Mouse (Mus musculus): ENCODE results near the gene Mybpc3. TPM values are rescaled to one million over a fixed set of nuclear protein-coding genes. Genes with fewer than 3 reads are reported as not detected.

The Mybpc3 gene
- polyA plus RNA-seq, 1 experiment from 2014 or later = 0.05 TPM

DNA sequence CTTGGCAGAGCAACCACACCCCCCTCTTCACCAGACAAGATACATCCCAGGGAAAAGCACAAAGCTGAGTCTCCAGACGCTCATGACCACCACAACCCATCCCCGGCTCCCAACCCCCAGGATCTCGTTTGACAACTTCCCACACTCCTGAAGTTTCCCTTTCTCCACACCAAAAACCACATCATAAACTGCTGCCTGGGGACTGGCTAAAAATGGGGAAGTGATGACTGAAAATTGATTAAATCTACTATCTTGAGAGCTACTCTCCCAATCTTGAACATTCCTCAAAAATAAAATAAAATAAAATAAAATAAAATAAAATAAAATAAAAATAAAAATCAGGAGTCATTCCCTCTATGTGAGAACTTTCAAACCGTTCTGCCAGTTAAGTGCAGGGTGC lies 45.0 kb downstream of the Mybpc3 start:
- WGBS = 86% methylated on average over 4 of the region's 4 CpGs
- no peaks in the 10 kb centered on the region for H3K9me3 ChIP-seq
- H3K27me3 ChIP-seq (replicated peaks) = no peaks in the 10 kb centered on the region
- no peaks in the 10 kb centered on the region for H3K4me1 ChIP-seq (replicated peaks)
- H3K36me3 ChIP-seq = peaks cover 8% of the 10 kb centered on the region; the same call in 1 of the 2 replicates
- H3K27ac ChIP-seq = no peak overlapping the region
- no peak overlapping the region for H3K4me3 ChIP-seq (replicated peaks)
- no peak overlapping the region for H3K9ac ChIP-seq
- no peak for ATAC-seq
- no peak overlapping the region for H3K4me2 ChIP-seq (replicated peaks)

GRCm38 (mm10) chr2:91163532-91163931 lies 45.6 kb downstream of the Mybpc3 start:
- H3K27ac ChIP-seq = no peak overlapping the region
- H3K36me3 ChIP-seq = peaks cover 8% of the 10 kb centered on the region; the same call in 1 of the 2 replicates
- 81% methylated on average over 5 of the region's 5 CpGs for WGBS
- no peaks in the 10 kb centered on the region for H3K4me1 ChIP-seq (replicated peaks)
- H3K27me3 ChIP-seq (replicated peaks) = no peaks in the 10 kb centered on the region
- no peak overlapping the region for H3K9ac ChIP-seq
- H3K4me2 ChIP-seq (replicated peaks) = no peak overlapping the region
- H3K4me3 ChIP-seq (replicated peaks) = no peak overlapping the region
- H3K9me3 ChIP-seq = no peaks in the 10 kb centered on the region
- no peak for ATAC-seq

GRCm38 (mm10) chr2:91164991-91165390 lies 47.0 kb downstream of the Mybpc3 start:
- no peak overlapping the region for H3K4me2 ChIP-seq (replicated peaks)
- no peak overlapping the region for H3K27ac ChIP-seq
- no peaks in the 10 kb centered on the region for H3K27me3 ChIP-seq (replicated peaks)
- H3K9ac ChIP-seq = no peak overlapping the region
- no peak for ATAC-seq
- H3K36me3 ChIP-seq = peaks cover 8% of the 10 kb centered on the region; the same call in 1 of the 2 replicates
- no peaks in the 10 kb centered on the region for H3K9me3 ChIP-seq
- WGBS = 84% methylated on average over 6 of the region's 6 CpGs
- no peaks in the 10 kb centered on the region for H3K4me1 ChIP-seq (replicated peaks)
- H3K4me3 ChIP-seq (replicated peaks) = no peak overlapping the region

- H3K36me3 ChIP-seq = peaks cover 10% of the 10 kb centered on the region; the same call in 1 of the 2 replicates
- H3K4me3 ChIP-seq (replicated peaks) = no peak overlapping the region
- WGBS = 75% methylated on average over 4 of the region's 4 CpGs
- no peaks in the 10 kb centered on the region for H3K27me3 ChIP-seq (replicated peaks)
- no peak for ATAC-seq
- H3K4me2 ChIP-seq (replicated peaks) = no peak overlapping the region
- no peak overlapping the region for H3K9ac ChIP-seq
- no peaks in the 10 kb centered on the region for H3K9me3 ChIP-seq
- no peaks in the 10 kb centered on the region for H3K4me1 ChIP-seq (replicated peaks)
- no peak overlapping the region for H3K27ac ChIP-seq
Observed at GRCm38 (mm10) chr2:91167629-91168028, 49.7 kb downstream of the Mybpc3 start.

- WGBS = 89% methylated on average over 25 of the region's 25 CpGs
- Histone ChIP-seq H3K4me1 (replicated peaks) (no peaks in the 10 kb centered on the region), H3K9ac (no peak overlapping the region), H3K9me3 (no peaks in the 10 kb centered on the region), H3K4me2 (replicated peaks) (no peak overlapping the region), H3K27me3 (replicated peaks) (no peaks in the 10 kb centered on the region), H3K27ac (no peak overlapping the region), H3K4me3 (replicated peaks) (no peak overlapping the region), H3K36me3 (peaks cover 9% of the 10 kb centered on the region; the same call in 1 of the 2 replicates)
- ATAC-seq = no peak
Observed at GRCm38 (mm10) chr2:91169587-91170322, 51.8 kb downstream of the Mybpc3 start.

DNA sequence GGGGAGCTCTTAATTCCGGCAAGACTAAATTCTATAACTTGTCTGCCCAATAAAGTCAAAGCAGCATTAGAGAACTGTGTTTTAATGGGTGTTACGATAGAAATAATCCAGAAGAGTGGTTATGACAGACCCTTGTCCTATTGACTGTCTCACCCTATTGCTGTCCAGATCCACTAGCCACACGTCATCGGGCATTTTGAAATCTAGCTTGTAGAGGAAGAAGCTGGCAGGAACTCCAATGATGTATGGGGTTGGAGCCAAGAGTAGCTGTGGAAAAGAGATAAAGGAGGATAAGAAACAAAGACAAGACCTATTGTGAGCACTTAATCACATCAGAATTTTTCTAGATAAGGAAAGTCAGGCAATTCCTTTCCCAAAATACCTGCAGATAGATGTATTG lies 57.5 kb downstream of the Mybpc3 start:
- WGBS = 86% methylated on average over 4 of the region's 4 CpGs
- ATAC-seq = no peak
- no peak overlapping the region for H3K27ac ChIP-seq
- H3K9me3 ChIP-seq = no peaks in the 10 kb centered on the region
- H3K4me2 ChIP-seq (replicated peaks) = no peak overlapping the region
- H3K4me1 ChIP-seq (replicated peaks) = no peaks in the 10 kb centered on the region
- H3K36me3 ChIP-seq = peaks cover 4% of the 10 kb centered on the region; the same call in 1 of the 2 replicates
- H3K27me3 ChIP-seq (replicated peaks) = no peaks in the 10 kb centered on the region
- no peak overlapping the region for H3K9ac ChIP-seq
- H3K4me3 ChIP-seq (replicated peaks) = no peak overlapping the region

GRCm38 (mm10) chr2:91176234-91176633 lies 58.3 kb downstream of the Mybpc3 start:
- Histone ChIP-seq H3K27ac (no peak overlapping the region), H3K9me3 (no peaks in the 10 kb centered on the region)
- WGBS = 70% methylated on average over 6 of the region's 6 CpGs

GRCm38 (mm10) chr2:91179825-91180224 lies 61.9 kb downstream of the Mybpc3 start:
- no peaks in the 10 kb centered on the region for H3K36me3 ChIP-seq
- H3K4me1 ChIP-seq (replicated peaks) = peaks cover 5% of the 10 kb centered on the region; the same call in 1 of the 2 replicates
- no peak overlapping the region for H3K9ac ChIP-seq
- WGBS = 44% methylated on average over 4 of the region's 4 CpGs
- no peaks in the 10 kb centered on the region for H3K27me3 ChIP-seq (replicated peaks)
- no peak overlapping the region for H3K4me2 ChIP-seq (replicated peaks)
- H3K4me3 ChIP-seq (replicated peaks) = no peak overlapping the region
- ATAC-seq = no peak
- no peak overlapping the region for H3K27ac ChIP-seq
- no peaks in the 10 kb centered on the region for H3K9me3 ChIP-seq

More at GRCm38 (mm10) chr2:91176234-91176633, 58.3 kb downstream of the Mybpc3 start:
- H3K9ac ChIP-seq = no peak overlapping the region
- H3K4me1 ChIP-seq (replicated peaks) = no peaks in the 10 kb centered on the region
- H3K4me3 ChIP-seq (replicated peaks) = no peak overlapping the region
- no peak for ATAC-seq
- peaks cover 4% of the 10 kb centered on the region; the same call in 1 of the 2 replicates for H3K36me3 ChIP-seq
- no peaks in the 10 kb centered on the region for H3K27me3 ChIP-seq (replicated peaks)
- no peak overlapping the region for H3K4me2 ChIP-seq (replicated peaks)

DNA sequence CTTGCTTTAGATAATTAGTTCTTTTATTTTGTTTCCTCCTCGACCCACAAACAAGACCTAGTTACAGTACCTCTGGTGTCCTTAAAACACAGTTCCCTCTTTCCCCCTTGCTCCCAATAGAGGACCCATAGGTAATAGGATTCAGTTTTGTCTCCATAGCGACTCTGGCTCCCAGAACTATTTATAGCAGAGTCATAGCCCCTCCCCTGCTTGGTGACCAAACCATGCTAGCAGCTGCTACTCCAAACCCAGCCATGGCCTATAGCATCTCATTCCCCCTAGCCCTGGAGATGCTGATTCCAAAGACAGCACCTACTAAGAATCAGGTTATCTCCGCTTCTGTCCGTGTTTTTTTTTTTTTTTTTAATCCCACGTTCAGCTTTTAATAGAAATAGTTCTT lies 62.8 kb downstream of the Mybpc3 start:
- Histone ChIP-seq H3K4me2 (replicated peaks) (no peak overlapping the region), H3K27me3 (replicated peaks) (no peaks in the 10 kb centered on the region), H3K4me1 (replicated peaks) (peaks cover 5% of the 10 kb centered on the region; the same call in 1 of the 2 replicates), H3K9me3 (no peaks in the 10 kb centered on the region), H3K9ac (no peak overlapping the region), H3K36me3 (no peaks in the 10 kb centered on the region), H3K27ac (no peak overlapping the region), H3K4me3 (replicated peaks) (no peak overlapping the region)
- no peak for ATAC-seq
- WGBS = 73% methylated on average over 5 of the region's 5 CpGs

DNA sequence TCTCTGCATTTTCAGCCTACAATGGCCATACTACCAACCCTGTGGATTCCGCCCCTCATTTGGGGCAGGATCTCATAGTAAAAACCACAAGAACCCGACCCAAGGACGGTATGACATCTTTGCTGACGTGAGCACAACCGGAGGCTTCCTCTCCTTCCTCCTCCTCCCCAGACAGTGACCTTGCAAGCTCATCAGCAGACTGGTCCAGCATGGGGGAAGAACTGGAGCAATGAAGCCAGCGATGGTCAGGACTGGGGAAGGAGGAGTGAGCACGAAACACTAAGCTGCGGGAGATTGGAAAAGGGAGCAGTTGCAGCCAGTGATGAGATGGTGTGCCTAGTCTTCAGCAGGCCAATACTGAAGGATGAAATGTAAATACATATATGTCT lies 64.1 kb downstream of the Mybpc3 start:
- no peak for ATAC-seq
- H3K4me3 ChIP-seq (replicated peaks) = peak overlapping the region; percentile 94
- no peaks in the 10 kb centered on the region for H3K9me3 ChIP-seq
- H3K36me3 ChIP-seq = no peaks in the 10 kb centered on the region
- peak overlapping the region; percentile 80 for H3K4me2 ChIP-seq (replicated peaks)
- WGBS = 12% methylated on average over 8 of the region's 8 CpGs
- no peak overlapping the region for H3K27ac ChIP-seq
- H3K9ac ChIP-seq = peak overlapping the region; percentile 36; the same call in 1 of the 2 replicates
- H3K4me1 ChIP-seq (replicated peaks) = peaks cover 5% of the 10 kb centered on the region; the same call in 1 of the 2 replicates
- no peaks in the 10 kb centered on the region for H3K27me3 ChIP-seq (replicated peaks)

DNA sequence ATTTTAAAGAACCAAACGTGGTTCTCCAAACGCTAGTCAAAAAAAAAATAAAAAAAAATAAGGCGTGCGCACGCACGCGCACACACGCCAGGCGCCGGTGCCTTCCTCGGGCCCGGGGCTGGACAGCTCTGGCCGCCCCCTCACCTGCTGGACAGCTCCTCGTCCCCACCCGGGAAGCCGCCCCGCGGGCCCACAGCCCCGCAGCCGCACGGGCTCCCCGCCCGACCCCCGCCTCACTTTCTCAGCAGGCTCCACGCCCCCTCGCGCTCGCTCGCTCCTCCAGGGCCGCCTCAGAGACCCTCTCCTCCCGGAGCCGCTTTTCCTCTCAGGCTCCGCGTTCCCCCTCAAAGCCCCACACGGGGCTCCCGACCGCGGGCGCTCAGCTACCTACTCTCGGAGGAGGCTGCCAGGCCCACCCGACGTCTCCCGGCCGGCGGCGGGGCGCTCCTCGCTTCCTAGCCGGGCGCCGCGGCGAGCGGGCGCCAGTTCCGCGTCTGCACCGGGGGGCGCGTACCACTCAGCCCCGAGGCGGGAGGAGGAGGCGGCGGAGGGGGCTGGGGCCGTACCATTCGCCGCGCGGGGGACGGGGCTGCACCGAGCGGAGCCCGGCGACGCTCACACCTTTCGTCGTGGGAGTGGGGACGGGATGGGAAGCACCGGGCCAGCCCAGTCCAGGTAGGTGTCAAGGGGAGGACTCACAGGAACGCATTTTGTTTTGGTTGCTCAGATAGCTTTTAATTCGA lies 64.6 kb downstream of the Mybpc3 start:
- H3K9ac ChIP-seq = peak overlapping the region; percentile 70
- H3K4me3 ChIP-seq (replicated peaks) = peak overlapping the region; percentile 94
- no peaks in the 10 kb centered on the region for H3K27me3 ChIP-seq (replicated peaks)
- no peaks in the 10 kb centered on the region for H3K36me3 ChIP-seq
- peak; percentile 97 for ATAC-seq
- under 1% methylated on average over 80 of the region's 81 CpGs for WGBS
- peak overlapping the region; percentile 80 for H3K4me2 ChIP-seq (replicated peaks)
- no peaks in the 10 kb centered on the region for H3K9me3 ChIP-seq
- peak overlapping the region; percentile 83 for H3K27ac ChIP-seq
- peaks cover 5% of the 10 kb centered on the region; the same call in 1 of the 2 replicates for H3K4me1 ChIP-seq (replicated peaks)

DNA sequence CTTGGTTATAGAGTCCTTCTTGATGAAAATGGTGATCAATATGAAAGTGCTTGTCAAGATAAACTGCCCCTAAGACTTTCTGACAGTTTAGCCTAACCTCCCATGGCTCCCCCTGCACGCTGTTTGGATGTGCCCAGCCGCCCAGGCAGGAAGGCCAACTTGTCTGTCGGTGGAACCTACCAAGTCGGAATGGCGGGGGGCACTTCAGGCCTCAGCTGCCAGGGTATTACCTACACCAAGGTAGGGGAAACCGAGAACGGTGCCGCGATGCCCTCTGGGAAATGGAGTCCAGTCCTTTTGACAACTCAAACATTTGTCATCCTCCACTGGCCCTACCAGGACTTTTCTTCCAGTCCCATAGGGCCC lies 65.2 kb downstream of the Mybpc3 start:
- H3K9ac ChIP-seq = peak overlapping the region; percentile 70
- no peaks in the 10 kb centered on the region for H3K36me3 ChIP-seq
- H3K27ac ChIP-seq = peak overlapping the region; percentile 83
- peak; percentile 98 for ATAC-seq
- 0% methylated on average over 9 of the region's 9 CpGs for WGBS
- peak overlapping the region; percentile 80 for H3K4me2 ChIP-seq (replicated peaks)
- H3K4me1 ChIP-seq (replicated peaks) = peaks cover 5% of the 10 kb centered on the region; the same call in 1 of the 2 replicates
- peak overlapping the region; percentile 94 for H3K4me3 ChIP-seq (replicated peaks)
- H3K9me3 ChIP-seq = no peaks in the 10 kb centered on the region
- no peaks in the 10 kb centered on the region for H3K27me3 ChIP-seq (replicated peaks)
